Mouse (Mus musculus) layer of hippocampus, adult 2 months (tissue): ENCODE results near the gene Gpr176. TPM values are rescaled to one million over a fixed set of nuclear protein-coding genes. Genes with fewer than 3 reads are reported as not detected.
A peak's percentile ranks its signal among the peaks of the same experiment; 100 is the strongest.

Experiments used
- DNase-seq, 2 experiments: peaks; one replicate each; pipeline ENCODE4 v3.0.0; 2022; ENCODE audit warnings: low spot score in 2 of 2
- H3K27ac ChIP-seq: fragments of 200-600 bp; 2 replicates; pipeline ENCODE4 v1.8.1; 2022
- H3K4me3 ChIP-seq: fragments of 200-600 bp; 2 replicates; pipeline ENCODE4 v1.8.1; 2022; ENCODE audit warnings: mild to moderate bottlenecking
- CTCF ChIP-seq: fragments of 200-600 bp; conservative IDR thresholded peaks from 2 replicates; pipeline ENCODE4 v1.8.1; 2022; ENCODE audit warnings: antibody characterized with exemption, mild to moderate bottlenecking, moderate library complexity
- microRNA-seq, 2 experiments: library from miRNA; unstranded; fragments of <30 nt; microRNA quantifications; one replicate each; pipeline ENCODE4 v1.2.0; 2021
- total RNA-seq, 2 experiments: library from RNA; stranded (reverse); gene quantifications; 2 replicates each; pipeline ENCODE4 v1.2.3; 2021

Gpr176 gene
- total RNA-seq, 2 experiments from 2014 or later = 10.8 to 11.8 TPM

DNA sequence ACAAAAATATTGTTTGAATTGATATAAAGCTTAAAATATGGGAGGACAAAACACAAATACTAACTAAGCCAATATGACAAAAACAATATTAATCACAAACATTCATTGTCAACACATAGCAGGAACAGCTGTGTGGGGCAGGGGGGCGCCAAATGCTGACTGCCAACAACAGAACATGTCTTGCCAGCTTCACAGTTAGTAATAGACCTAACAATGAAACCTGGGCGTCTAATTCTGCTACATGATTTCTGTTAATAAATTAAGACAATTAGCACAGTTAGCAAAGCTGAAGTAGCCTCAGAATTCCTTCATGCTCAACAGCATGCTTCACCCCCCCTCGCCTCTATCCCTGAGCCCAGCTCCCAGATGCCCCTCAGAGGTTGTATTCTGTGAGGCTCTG is 137.6 kb downstream of the Gpr176 start:
- no peak for TF ChIP-seq CTCF
- DNase-seq = peak in 1 of 2 experiments; percentile 19
- H3K27ac ChIP-seq = no peak overlapping the region
- H3K4me3 ChIP-seq = no peak overlapping the region

DNA sequence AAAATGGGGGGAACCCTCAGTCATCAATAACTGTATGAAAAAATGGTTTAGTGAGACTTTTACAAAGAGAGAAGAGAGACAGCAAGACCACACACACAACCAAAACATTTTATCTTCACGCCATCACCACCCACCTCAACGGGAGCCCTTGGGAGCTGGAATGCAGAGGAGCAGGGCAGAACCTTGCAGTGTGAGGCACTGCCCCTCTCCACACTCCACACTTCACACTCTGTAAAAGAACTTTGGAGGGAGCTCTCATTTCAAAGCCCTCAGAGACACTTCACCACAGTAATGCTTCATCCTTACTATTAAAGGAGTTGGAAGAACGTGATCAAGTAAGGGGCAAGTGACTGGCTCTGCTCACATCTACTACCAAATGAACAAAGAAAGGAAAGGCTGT is 142.7 kb downstream of the Gpr176 start:
- no peak for DNase-seq
- no peak for TF ChIP-seq CTCF
- Histone ChIP-seq H3K27ac (no peak overlapping the region), H3K4me3 (no peak overlapping the region)

DNA sequence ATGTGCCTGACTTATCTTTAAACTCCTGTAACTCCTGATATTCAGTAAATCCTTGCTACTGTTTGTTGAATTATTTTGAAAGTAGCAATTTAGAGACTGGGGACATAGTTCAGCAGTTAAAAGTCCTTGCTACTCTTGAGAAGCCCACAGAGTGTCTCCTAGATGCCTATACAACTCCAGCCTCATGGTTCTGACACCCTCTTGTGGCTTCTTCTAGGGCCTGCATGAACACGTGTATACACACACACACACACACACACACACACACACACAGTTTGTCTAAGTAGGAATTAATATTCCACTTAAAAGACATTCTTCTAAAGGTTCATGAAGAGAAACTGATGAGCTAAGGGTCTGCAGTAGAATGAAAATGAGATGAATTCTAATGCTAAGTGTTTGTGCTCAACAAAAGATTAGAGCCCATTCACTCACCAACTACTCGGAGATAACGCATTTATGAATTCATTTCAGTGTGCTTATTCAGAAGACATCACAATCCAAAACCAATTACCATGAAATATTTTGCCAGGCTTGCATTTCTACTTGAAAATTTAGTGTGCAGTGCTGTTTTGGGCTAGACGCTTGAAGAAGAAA is 144.6 kb downstream of the Gpr176 start:
- no peak for DNase-seq
- TF ChIP-seq CTCF = no peak
- Histone ChIP-seq H3K4me3 (no peak overlapping the region), H3K27ac (no peak overlapping the region)

Small RNAs within 50 kb of the gene (microRNA-seq; reads per million reads assigned to microRNA genes)
- 0 reads per million in 2 experiments for gene Gm22800

Other genes starting within 250 kb of the Gpr176 start
- 1 to 10 TPM in 1 of 2 experiments, under 1 TPM in 1; 0.98 to 1.0 TPM for gene Fsip1, start 116.5 kb downstream of the Gpr176 start, total RNA-seq
- 10 to 100 TPM; 26.3 to 26.7 TPM for gene Eif2ak4, start 15.2 kb upstream of the Gpr176 start, total RNA-seq
- gene Srp14, start 106.3 kb upstream of the Gpr176 start, total RNA-seq = 100 to 1,000 TPM; 181 TPM
- gene Bmf, start 176.3 kb upstream of the Gpr176 start, total RNA-seq = 1 to 10 TPM; 1.9 to 2.8 TPM
- gene Bub1b, start 224.8 kb upstream of the Gpr176 start, total RNA-seq = 1 to 10 TPM; 2.0 to 2.1 TPM